Mouse (Mus musculus): Measurements from ENCODE around the gene Rac3.
"Not testable (repeated sequence)": the region's sequence is repeated elsewhere in the genome, so short reads cannot be mapped to it uniquely, and the experiment has no call there.

The Rac3 gene

DNA sequence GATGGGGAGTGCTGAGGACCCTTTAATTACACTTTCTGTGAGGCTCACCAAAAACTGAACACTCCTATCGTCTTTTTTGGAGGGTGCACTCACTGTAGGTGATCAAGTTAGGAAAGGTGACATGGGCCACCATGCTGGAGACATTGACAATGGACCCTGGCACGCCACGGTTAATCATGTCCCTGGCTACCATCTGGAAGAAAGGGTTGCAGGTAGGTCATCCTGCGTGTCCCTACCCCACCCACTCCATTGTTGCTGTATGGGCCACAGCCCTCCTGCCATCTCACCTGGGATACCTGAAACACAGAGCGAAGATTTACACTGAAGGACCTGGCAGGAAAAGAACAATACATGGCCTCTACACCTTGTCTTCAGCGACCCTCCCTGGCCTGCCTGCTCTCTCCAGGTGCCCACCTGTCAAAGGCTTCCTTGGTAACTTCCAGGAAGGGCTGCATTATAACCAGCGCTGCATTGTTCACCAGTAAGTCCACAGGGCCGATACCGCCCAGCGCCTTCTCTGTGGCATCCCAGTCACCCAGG lies 9.1 kb downstream of the Rac3 start:
- no peak for DNase-seq

- DNase-seq = no peak
Observed at GRCm38 (mm10) chr11:120731395-120731794, 10.1 kb downstream of the Rac3 start.

GRCm38 (mm10) chr11:120731858-120732680 lies 10.8 kb downstream of the Rac3 start, which contains the start of gene Cbr2:
Gene Cbr2 (minus strand): TSS chr11:120732114.
- DNase-seq = no peak

DNA sequence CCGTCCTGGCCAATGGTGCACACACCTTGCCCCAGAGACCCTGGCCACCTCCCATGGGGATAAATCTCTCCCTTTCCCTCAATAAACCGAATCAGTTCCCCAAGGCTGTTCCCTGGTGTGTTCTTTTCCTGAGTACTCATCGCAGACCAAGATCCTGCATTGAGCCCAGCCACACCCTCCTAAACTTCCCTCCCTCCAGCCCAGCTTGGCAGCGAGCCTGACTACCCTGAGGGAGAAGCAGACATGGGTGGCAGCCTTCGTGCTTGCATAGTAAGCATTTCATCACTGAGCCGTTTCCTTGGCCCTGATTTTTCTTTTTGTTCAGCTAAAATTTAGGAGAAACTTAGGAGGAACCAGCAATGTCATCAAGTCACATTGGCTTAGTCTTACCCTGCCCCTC lies 12.3 kb downstream of the Rac3 start:
- no peak for DNase-seq

- no peak for DNase-seq
Observed at GRCm38 (mm10) chr11:120736424-120736823, 15.2 kb downstream of the Rac3 start.

DNA sequence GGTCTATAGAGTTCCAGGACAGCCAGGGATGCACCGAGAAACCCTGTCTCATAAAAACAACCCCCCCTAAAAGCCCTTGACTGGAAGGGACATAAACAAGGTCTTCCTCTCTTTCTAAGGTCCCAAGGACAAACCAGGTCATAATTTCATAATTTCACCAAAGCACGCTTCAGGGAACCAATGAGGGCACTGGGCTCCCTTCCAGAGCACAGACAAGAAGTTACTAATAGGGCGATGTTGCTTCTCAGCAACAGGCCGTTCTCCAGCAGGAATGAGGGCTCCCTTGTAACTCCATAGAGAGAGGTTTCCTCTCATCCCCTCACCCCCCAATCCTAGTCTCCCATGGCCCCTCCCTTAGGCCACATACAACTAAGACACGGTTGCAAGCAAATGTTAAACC lies 19.7 kb downstream of the Rac3 start:
- no peak for DNase-seq

DNA sequence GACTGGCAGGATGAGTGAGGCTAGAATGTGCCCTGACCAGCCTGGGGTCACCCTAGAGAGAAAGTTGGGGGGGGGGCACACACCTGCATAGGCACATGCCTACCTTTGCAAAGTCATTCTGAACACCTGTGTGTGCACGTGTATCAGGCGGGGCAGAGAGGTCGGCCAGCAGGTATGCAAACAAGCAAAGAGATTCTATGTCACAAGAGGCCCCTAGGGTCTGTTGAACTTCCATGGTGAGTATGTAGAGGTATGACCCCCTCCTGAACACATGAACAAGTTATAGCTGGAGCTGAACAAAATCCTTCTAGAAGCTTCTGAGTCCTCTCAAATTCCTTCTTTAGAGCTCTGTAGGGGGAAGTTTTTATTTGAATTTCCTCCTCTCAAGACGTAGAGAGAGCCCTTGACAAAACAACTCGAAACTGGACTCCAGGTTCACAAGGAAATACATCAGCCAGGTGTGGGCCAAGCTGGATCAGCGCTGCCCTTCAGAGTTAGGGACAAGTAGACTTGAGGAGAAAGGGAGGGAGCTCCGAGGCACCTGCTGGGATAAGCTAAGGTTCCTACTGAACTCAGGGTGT lies 22.9 kb downstream of the Rac3 start:
- no peak for DNase-seq

DNA sequence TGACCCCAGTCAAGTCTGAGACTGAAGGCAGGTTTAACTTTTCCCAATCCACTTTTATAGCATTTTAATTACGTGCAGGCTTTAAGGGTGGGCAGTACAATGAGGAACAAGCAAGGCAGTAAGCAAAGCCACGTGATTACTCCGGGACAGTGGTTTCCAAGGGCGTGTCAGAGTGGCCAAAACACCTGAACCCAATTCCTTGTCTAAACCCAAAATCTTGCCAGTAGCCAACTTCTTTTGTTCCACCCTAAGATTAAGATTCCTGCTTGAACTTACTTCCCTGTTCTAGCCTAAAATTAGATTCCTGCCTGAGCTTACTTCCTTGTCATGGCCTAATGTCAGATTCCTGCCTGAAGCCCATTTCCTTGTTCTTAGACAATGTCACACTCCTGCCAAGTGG lies 26.7 kb downstream of the Rac3 start:
- no peak for DNase-seq

GRCm38 (mm10) chr11:120749430-120749829 lies 28.2 kb downstream of the Rac3 start:
- DNase-seq = no peak

DNA sequence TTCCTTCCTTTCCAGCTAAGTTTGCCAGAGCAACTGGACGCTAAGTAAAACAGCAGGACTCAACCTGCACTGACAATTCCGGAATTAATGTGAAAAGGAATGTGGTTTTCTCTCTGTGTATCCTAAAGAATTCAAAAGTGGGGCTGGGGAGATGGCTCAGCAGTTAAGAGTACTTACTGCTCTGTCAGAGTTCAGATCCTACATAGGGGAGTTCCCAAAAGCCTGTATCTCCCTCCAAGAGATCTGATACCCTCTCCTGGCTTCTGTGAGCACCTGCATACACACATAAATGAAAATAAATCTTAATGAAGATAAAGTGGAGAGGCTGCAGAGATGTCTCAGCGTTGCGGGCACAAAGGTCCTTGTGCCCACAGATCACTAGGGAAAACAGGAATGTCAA lies 30.3 kb downstream of the Rac3 start:
- no peak for DNase-seq

DNA sequence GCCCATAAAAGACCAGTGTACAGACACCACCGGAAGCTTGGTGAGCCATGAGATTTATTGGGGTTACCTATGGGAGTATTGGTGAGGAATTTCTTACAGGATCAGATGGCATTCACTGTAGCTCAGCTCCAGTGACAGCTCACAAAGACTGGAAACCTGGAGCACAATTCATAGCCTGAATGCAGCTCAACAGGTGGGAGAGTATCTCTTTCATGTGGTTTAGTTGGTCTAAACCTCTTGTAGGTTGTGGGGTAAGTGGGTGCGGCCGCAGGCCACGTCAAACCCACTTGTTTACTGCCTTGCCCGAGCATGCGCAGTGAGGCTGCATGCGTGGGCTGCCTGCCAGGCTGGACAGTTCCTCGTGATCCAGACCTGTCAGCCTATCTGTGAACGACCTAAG lies 39.0 kb downstream of the Rac3 start:
- DNase-seq = no peak

DNA sequence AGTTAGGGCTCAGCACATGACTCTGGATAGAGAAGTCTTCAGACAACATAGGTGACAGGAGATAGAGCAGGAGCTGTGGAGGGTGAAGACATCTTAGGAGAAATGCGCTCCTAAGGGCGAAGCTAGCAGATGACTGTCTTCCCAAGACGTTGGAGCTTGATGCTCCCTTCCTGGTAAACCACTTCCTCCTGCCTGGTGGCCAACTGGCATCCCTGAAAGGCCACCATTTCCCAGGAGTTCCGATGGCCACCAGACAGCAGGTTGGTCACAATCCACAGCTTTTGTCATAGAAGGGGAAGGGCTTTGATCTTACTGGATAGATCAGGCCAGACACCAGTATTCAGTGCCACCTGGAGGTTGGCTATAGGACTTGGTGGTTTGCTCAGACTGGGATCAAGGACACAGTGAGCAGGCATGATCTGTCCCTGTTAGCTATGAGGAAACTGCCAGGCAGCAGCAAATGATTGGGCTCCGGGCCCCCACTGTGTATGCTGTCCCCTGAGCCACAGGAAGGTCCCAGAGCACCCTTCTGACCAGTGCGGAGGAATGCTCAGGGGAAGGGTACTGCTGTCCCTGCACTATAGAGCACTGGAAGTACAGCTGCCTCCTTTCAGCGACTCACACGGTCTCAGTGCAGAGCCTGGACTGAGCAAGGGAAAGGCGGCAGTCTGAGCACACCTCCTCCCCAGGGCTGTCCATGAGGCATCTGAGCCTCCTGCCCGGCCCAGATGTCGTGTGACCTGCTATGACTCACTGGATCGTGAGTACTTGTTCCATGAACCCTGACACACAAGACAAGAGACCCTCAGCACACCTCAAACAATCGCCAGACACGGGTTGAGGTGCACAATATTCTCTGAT lies 40.8 kb downstream of the Rac3 start:
- no peak for DNase-seq

- DNase-seq = not testable (repeated sequence)
Observed at GRCm38 (mm10) chr11:120762672-120763041, 41.4 kb downstream of the Rac3 start, which contains the start of gene Hmga1b. Gene Hmga1b (plus strand): TSS chr11:120762794.

- DNase-seq = not testable (repeated sequence)
Observed at GRCm38 (mm10) chr11:120763121-120763999, 42.1 kb downstream of the Rac3 start.

DNA sequence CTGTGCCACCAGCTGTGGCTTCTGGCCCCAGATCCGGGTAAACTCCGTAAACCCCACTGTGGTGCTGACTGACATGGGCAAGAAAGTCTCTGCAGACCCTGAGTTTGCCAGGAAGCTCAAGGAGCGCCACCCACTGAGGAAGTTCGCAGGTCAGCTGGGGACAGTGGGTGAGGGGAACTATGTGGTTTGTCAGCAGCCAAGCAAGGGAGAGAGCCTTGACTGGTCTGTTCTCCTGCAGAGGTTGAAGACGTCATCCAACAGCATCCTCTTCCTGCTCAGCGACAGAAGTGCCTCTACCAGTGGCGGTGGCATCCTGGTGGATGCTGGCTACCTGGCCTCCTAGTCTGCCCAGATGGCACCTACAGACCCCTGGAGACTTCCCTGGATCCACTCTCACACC lies 45.8 kb downstream of the Rac3 start:
- DNase-seq = not testable (repeated sequence)

GRCm38 (mm10) chr11:120768206-120768605 lies 46.9 kb downstream of the Rac3 start:
- no peak for DNase-seq

GRCm38 (mm10) chr11:120772749-120773148 lies 51.5 kb downstream of the Rac3 start:
- DNase-seq = no peak
